Mouse (Mus musculus): ENCODE data around the gene Cisd1. TPM values are rescaled to one million over a fixed set of nuclear protein-coding genes. Genes with fewer than 3 reads are reported as not detected.
A peak's percentile ranks its signal among the peaks of the same experiment; 100 is the strongest.

Gene Cisd1
- polyA plus RNA-seq, 1 experiment from 2014 or later, result 154 TPM

DNA sequence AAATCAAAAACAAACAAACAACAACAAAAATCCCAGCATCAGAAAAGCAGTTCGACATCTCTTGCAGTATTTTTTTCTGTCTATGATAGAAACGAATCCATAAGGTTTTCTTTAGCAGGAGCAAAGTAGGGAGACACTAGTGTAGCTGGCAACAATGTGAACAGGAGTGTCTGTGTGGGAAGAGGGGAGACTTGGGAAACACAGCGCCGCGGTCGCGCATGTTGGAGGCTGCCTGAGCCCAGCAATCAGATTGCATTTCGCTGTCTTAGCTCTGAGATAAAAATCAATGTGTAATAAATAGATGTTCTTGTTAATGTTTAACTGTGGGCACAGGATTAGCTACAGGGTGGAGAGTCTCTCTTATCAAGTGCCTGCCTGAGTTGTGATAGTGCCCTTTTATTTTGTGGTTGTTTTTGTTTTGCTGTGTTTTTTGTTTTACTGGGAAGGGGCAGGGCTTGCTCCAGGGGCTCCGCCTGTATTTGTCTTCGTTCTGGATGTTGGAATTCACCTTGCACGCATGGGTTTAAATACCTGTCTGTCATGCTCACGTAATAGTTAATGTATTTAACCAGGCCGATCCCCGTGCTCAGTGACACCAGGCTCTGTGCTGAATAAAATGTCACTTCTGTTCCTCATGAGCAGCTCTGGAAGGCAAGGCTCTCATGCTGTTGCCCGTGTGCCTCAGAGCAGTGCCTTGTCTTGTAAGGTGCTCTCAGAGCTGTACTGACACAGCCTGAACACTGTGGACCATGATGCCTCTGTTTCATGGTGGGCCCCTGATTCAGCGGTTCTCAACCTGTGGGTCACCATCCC lies 23.6 kb upstream of the Cisd1 start:
- no peak overlapping the region for H3K4me2 ChIP-seq (replicated peaks)

DNA sequence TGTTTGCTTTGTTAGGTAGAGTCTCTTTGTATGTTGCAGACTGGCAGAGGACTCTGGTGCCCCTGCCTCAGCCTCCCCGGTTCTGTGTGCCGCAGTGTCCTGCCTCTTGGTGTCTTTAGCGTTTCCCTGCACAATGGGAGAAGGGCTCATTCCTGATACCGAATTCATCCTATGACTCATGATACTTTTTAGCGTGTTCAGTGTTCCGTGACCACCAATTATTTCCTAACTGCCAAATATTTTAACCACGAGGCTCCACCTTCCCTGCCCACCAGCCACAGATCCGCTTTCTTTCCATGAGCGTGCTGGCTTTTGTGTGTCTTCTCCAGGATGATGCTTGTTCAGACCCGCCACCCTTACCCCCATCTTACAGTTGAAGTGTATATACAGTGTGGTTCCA lies 19.1 kb upstream of the Cisd1 start:
- H3K4me3 ChIP-seq, result no peak overlapping the region
- 86% methylated on average over 10 of the region's 10 CpGs for WGBS
- H3K36me3 ChIP-seq, result peaks cover 17% of the 10 kb centered on the region
- H3K9ac ChIP-seq, result no peak overlapping the region
- no peaks in the 10 kb centered on the region for H3K27me3 ChIP-seq
- H3K4me2 ChIP-seq (replicated peaks), result no peak overlapping the region
- peaks cover 8% of the 10 kb centered on the region for H3K4me1 ChIP-seq
- no peak overlapping the region for H3K27ac ChIP-seq
- ATAC-seq (ENCODE audit: low FRiP score), result no peak
- no peaks in the 10 kb centered on the region for H3K9me3 ChIP-seq (replicated peaks)

More for the DNA sequence above, 23.6 kb upstream of the Cisd1 start:
- Histone ChIP-seq H3K4me1 (no peaks in the 10 kb centered on the region), H3K4me3 (no peak overlapping the region), H3K27ac (no peak overlapping the region), H3K9ac (no peak overlapping the region), H3K36me3 (peaks cover 19% of the 10 kb centered on the region), H3K27me3 (no peaks in the 10 kb centered on the region), H3K9me3 (replicated peaks) (no peaks in the 10 kb centered on the region)
- WGBS, result 81% methylated on average over 16 of the region's 16 CpGs
- ATAC-seq (ENCODE audit: low FRiP score), result no peak

DNA sequence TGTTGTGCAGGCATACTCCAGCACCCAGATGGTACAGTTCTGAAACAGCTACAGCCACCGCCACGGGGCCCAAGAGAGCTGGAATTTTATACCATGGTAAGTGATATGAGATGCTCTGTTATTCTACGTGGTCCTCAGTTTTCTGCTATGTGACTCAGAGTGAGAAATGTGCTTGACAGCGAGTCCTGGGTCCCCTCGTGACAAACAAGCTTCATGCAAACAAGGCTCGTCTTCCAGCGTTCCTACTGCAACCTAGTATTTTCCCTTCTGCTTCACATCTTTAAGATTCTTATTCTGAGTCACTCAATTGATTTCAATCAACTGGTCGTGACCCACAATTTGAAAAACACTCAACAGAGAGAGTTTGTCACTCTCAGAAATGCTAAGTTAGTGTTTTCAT lies 18.7 kb upstream of the Cisd1 start:
- no peaks in the 10 kb centered on the region for H3K27me3 ChIP-seq
- H3K4me1 ChIP-seq, result peaks cover 8% of the 10 kb centered on the region
- H3K27ac ChIP-seq, result no peak overlapping the region
- H3K36me3 ChIP-seq, result peaks cover 17% of the 10 kb centered on the region
- no peak overlapping the region for H3K9ac ChIP-seq
- H3K4me2 ChIP-seq (replicated peaks), result no peak overlapping the region
- ATAC-seq (ENCODE audit: low FRiP score), result no peak
- 85% methylated on average over 8 of the region's 8 CpGs for WGBS
- no peaks in the 10 kb centered on the region for H3K9me3 ChIP-seq (replicated peaks)
- no peak overlapping the region for H3K4me3 ChIP-seq

DNA sequence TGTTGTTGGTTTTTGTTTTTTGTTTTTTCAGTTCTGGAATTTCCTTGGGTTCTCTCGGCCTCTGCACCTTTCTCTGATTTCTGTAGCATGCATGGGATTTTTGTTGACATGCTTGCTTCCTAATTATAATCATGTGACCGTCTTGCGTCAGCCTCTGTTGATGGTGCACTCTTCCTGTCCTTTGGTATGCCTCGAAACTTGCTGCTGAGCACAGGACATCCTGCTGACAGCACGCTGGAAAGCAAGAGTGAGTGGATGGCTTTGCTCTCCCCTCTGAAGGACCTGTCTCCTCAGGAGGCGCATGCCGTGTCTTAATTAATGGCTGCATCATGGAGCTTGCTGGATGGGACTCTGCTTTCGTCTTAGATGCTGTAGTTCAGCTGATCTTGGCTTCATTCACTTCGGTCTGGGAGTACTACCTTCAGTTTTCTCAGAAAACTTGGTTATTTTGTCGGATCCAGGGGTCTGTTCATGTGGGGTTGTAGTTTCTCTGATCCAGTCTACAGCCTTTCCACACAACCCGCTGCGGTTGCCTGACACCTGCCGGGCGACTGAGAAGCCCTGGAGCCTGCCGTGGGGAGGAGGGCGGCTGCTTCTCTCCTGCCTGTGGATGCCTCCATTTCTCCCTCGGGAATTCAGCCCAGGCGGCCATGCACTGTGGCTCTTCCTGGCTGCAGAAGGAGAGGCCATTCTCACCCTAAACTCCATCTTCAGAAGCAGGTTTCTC lies 17.2 kb upstream of the Cisd1 start:
- Histone ChIP-seq H3K4me1 (peaks cover 8% of the 10 kb centered on the region), H3K27ac (no peak overlapping the region), H3K36me3 (peaks cover 11% of the 10 kb centered on the region), H3K27me3 (no peaks in the 10 kb centered on the region), H3K9me3 (replicated peaks) (no peaks in the 10 kb centered on the region), H3K9ac (no peak overlapping the region), H3K4me3 (no peak overlapping the region), H3K4me2 (replicated peaks) (peak overlapping the region; percentile 34)
- no peak for ATAC-seq (ENCODE audit: low FRiP score)
- WGBS, result 18% methylated on average over 18 of the region's 18 CpGs

DNA sequence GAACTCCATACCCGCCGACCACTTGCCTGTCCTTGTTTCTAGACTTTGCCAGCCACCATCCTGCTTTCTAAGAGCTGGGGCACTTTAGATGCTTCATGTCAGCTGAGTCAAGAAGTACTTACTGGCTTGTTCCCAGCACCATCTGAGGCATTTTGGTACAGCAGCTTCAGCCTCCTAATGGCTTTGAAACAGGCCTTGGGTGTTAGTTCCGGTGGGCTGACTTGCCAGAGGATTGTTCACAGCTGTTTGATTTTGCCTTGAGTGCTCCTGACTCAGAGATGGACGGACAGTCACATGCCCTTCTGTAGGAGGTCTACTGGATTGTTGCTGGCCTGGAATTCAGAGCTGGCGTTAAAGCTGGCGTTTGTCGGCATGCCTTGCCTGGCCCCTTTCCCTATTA lies 16.3 kb upstream of the Cisd1 start:
- WGBS, result 80% methylated on average over 7 of the region's 7 CpGs
- Histone ChIP-seq H3K4me3 (no peak overlapping the region), H3K9me3 (replicated peaks) (no peaks in the 10 kb centered on the region), H3K4me2 (replicated peaks) (no peak overlapping the region), H3K36me3 (peaks cover 11% of the 10 kb centered on the region), H3K27ac (no peak overlapping the region), H3K4me1 (peaks cover 8% of the 10 kb centered on the region), H3K9ac (no peak overlapping the region), H3K27me3 (no peaks in the 10 kb centered on the region)
- ATAC-seq (ENCODE audit: low FRiP score), result no peak

DNA sequence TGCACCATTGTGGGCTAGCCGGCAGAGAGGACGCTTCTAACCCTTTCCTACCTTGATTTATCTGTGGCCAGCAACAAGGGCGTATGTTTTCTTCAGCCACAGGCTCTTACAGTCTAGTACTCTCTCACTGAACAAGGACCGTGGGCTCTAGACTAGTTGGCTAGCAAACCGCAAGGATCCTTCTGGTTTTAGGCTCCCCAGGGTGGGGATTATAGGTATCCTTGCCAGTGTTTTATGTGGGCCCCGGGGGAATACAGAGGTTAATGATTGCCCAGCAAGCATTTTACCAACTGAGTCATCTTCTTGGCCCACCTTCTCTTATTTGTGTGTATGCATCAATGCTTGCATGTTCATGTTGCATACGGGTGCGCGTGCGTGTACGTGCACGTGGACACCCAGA lies 10.2 kb upstream of the Cisd1 start:
- Histone ChIP-seq H3K27me3 (no peaks in the 10 kb centered on the region), H3K4me1 (no peaks in the 10 kb centered on the region; the same call in 1 of the 2 replicates), H3K9ac (no peak overlapping the region), H3K4me3 (no peak overlapping the region), H3K9me3 (replicated peaks) (no peaks in the 10 kb centered on the region), H3K36me3 (no peaks in the 10 kb centered on the region), H3K4me2 (replicated peaks) (no peak overlapping the region), H3K27ac (no peak overlapping the region)
- 92% methylated on average over 12 of the region's 12 CpGs for WGBS
- ATAC-seq (ENCODE audit: low FRiP score), result no peak

DNA sequence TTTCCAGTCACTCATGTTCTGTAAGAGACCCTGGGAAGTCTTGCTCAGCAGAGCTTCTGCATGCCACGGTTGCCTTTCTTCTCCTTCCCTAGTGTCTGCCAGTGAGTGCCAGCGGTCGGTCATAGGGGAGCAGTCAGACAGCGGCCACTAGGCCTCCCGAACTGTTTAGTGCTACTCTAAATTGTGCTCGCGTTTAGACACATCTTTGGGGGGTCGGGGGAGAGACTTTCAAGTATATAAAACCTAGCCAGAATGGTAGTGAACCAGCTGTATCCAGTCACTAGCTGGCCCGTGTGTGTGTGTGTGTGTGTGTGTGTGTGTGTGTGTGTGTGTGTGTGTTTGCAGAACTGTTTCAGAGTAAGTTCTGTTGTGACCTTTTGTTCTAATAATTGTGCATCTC lies 9.1 kb upstream of the Cisd1 start:
- no peak overlapping the region for H3K9ac ChIP-seq
- no peak for ATAC-seq (ENCODE audit: low FRiP score)
- no peaks in the 10 kb centered on the region for H3K9me3 ChIP-seq (replicated peaks)
- 78% methylated on average over 9 of the region's 9 CpGs for WGBS
- H3K4me3 ChIP-seq, result no peak overlapping the region
- H3K27ac ChIP-seq, result no peak overlapping the region
- no peak overlapping the region for H3K4me2 ChIP-seq (replicated peaks)
- H3K36me3 ChIP-seq, result no peaks in the 10 kb centered on the region
- no peaks in the 10 kb centered on the region for H3K27me3 ChIP-seq
- peaks cover 8% of the 10 kb centered on the region for H3K4me1 ChIP-seq

DNA sequence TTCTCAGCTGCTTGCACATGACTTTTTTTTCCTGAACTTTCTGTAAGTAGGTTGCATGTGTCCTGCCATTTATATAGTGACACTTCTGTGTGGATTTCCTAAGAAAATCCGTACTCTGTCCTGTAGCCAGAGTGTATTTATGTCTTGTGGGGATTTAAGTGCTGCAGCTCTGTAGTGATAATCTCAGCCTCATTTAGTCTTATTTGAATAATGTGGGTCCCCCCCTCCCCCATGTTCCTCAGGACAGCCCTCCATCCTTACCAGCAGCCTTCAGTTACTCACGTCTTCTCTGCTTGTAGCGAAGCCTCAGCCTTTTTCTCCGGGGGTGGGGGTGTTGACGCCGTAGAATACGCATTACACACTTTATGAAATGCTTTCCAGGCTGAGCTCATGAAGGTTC lies 6.5 kb upstream of the Cisd1 start:
- Histone ChIP-seq H3K4me2 (replicated peaks) (no peak overlapping the region), H3K4me3 (no peak overlapping the region), H3K9me3 (replicated peaks) (no peaks in the 10 kb centered on the region), H3K27me3 (no peaks in the 10 kb centered on the region), H3K36me3 (no peaks in the 10 kb centered on the region), H3K27ac (no peak overlapping the region), H3K4me1 (peaks cover 20% of the 10 kb centered on the region), H3K9ac (no peak overlapping the region)
- WGBS, result 91% methylated on average over 7 of the region's 7 CpGs
- ATAC-seq (ENCODE audit: low FRiP score), result no peak

DNA sequence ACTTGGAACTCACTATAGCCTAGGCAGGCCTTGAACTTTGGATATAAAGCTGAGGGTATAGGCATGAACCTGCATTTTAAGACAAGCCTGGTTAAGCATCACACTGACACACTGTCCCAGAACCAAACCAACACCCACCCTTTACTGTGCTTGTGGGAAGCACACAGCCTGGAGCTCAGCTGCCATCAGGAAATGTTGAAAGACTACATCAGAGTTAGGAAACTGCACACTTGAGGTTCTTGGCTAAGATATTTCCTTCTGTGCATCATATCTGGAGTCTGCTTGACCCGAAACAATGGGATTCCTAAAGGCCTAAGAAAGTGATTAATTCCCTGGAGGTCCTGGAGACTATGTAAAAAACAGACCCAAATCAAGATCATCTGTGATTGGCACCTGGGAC lies 4.5 kb upstream of the Cisd1 start:
- Histone ChIP-seq H3K9me3 (replicated peaks) (no peaks in the 10 kb centered on the region), H3K27me3 (no peaks in the 10 kb centered on the region), H3K27ac (no peak overlapping the region), H3K4me1 (peaks cover 26% of the 10 kb centered on the region), H3K9ac (no peak overlapping the region), H3K4me2 (replicated peaks) (peak overlapping the region; percentile 94; the same call in 1 of the 2 replicates), H3K4me3 (no peak overlapping the region), H3K36me3 (no peaks in the 10 kb centered on the region)
- ATAC-seq (ENCODE audit: low FRiP score), result no peak
- 79% methylated on average over 1 of the region's 1 CpGs for WGBS

DNA sequence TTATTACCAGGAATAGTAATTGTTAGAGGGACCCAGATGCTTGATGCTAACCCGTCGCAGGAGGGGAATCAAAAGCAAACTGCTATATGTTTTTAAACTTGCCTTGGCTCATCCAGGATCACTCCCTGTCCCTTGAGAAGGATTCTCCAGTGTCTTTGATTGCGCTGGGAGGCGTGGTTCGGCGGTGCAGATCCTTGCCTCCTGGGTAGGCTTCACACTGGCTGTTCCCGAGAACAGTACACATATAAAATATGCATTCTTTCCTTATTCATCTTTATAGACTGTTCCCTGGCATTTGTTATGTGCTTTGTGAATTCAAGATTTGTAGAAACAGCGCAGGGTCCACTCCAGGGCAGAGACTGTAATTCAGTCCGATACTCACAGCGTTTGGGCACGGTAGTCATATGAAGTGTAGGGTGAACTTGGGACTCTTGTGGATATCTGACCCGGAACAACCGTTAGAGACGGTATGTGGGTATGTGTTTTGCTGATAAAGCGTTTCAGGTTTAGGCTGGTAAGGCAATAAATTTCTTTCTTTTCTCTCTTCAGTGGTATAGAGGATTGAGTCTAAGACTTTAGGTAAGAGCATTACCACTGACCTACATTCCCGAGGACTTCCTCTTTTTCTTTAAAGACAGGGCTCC lies 4.0 kb upstream of the Cisd1 start:
- peak overlapping the region; percentile 86 for H3K9ac ChIP-seq
- H3K4me2 ChIP-seq (replicated peaks), result peak overlapping the region; percentile 94
- no peaks in the 10 kb centered on the region for H3K9me3 ChIP-seq (replicated peaks)
- H3K27me3 ChIP-seq, result no peaks in the 10 kb centered on the region
- peak overlapping the region; percentile 67 for H3K4me3 ChIP-seq
- no peaks in the 10 kb centered on the region for H3K36me3 ChIP-seq
- H3K27ac ChIP-seq, result no peak overlapping the region; the same call in 1 of the 2 replicates
- 27% methylated on average over 16 of the region's 16 CpGs for WGBS
- ATAC-seq (ENCODE audit: low FRiP score), result no peak
- H3K4me1 ChIP-seq, result peaks cover 31% of the 10 kb centered on the region

DNA sequence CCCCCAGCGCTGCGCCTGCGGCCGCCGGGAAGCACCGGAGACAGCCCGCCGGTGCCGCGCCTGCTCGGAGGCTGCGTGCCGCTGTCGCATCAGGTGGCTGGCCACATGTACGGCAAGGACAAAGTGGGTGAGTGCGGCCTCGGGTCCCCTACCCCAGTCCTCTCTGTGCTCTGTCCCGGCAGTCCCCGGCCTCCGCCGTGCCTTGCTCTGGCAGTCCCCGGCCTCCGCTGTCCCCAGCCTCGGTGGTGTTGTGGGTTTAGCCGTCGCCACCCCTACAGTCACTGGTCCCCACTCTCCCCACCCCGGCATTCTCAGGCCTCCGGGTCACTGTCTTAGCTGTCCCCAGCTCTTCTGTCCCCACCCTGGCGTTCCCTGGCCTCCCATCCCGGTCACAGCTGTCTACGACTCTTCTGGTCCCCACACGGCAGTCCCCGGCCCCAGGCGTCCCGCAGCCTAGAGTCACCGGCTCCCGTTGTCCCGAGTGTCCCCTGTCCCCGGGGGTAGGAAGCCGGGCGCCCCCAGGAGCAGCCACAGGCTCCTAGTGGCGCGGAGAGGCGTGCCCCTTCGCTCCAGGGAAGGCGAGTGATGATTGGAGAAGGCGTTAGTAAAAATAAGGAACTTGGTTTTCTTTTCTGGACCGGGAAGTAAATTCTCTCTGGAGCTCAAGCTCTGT lies 3.3 kb upstream of the Cisd1 start:
- no peaks in the 10 kb centered on the region for H3K9me3 ChIP-seq (replicated peaks)
- peak; percentile 76 for ATAC-seq (ENCODE audit: low FRiP score)

DNA sequence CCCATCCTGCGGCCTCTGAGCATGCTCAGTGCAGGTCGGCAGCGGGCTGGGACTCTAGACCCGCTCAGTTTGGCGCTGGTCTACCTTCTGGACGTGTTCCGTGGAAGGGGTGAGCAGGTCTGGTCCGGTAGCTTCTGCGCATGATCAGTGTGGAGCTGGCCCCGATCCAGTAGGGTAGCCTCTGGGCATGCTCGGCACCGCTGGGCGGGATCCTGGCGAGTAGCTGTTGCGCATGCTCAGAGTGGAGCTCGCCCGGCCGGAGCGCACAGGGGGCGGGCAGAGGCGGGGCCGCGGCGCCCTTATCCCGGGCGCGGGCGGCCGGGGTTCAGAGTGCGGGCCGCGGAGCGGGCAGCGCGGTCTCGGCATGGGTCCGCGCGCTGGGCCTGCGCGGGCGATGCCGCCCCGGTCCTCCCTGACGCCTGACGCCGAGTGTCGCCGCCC lies 2.8 kb upstream of the Cisd1 start, which contains the start of gene Ipmk:
Gene Ipmk (plus strand): TSS at position 255 of the 441 bp plus-strand sequence.
- peak within 1 kb of the TSS; percentile 86 for H3K9ac ChIP-seq
- H3K27ac ChIP-seq, result peak within 1 kb of the TSS; percentile 89
- H3K9me3 ChIP-seq (replicated peaks), result no peaks in the 10 kb centered on the region
- peak; percentile 92 for ATAC-seq (ENCODE audit: low FRiP score)
- H3K36me3 ChIP-seq, result no peaks in the 10 kb centered on the region
- WGBS, result under 1% methylated on average over 37 of the region's 49 CpGs
- H3K4me2 ChIP-seq (replicated peaks), result peak within 1 kb of the TSS; percentile 94
- H3K27me3 ChIP-seq, result no peaks in the 10 kb centered on the region
- H3K4me1 ChIP-seq, result peaks cover 38% of the 10 kb centered on the region
- peak within 1 kb of the TSS; percentile 67 for H3K4me3 ChIP-seq

More for the DNA sequence above, 3.3 kb upstream of the Cisd1 start:
- Histone ChIP-seq H3K9ac (peak overlapping the region; percentile 86), H3K4me2 (replicated peaks) (peak overlapping the region; percentile 94), H3K36me3 (no peaks in the 10 kb centered on the region), H3K4me1 (peaks cover 37% of the 10 kb centered on the region), H3K4me3 (peak overlapping the region; percentile 67), H3K27ac (peak overlapping the region; percentile 89), H3K27me3 (no peaks in the 10 kb centered on the region)
- WGBS, result 1% methylated on average over 47 of the region's 48 CpGs
